Mouse (Mus musculus) midbrain, embryonic 16.5 days (tissue): Measurements from ENCODE around the gene Mroh2a. TPM values are rescaled to one million over a fixed set of nuclear protein-coding genes. Genes with fewer than 3 reads are reported as not detected.

Source experiments
- ATAC-seq: fragments of 200-750 bp; cut with Nextera tagmentation; 2 replicates; pipeline ENCODE4 v1.8.0; 2017; ENCODE audit warnings: moderate TSS enrichment
- H3K27ac ChIP-seq: fragments of 300-500 bp; sonication (generic); 2 replicates; pipeline ENCODE4 v1.5.1; 2014; ENCODE audit warnings: mild to moderate bottlenecking, low read length, mixed read lengths
- H3K27me3 ChIP-seq: fragments of 300-500 bp; sonication (generic); 2 replicates; pipeline ENCODE4 v1.6.1; 2014; ENCODE audit warnings: low read depth, low read length, mixed read lengths; ENCODE audit not compliant: control insufficient read depth, insufficient read depth
- H3K36me3 ChIP-seq: fragments of 300-500 bp; sonication (generic); 2 replicates; pipeline ENCODE4 v1.6.1; 2014; ENCODE audit warnings: mild to moderate bottlenecking, low read length, moderate library complexity, mixed read lengths; ENCODE audit not compliant: control insufficient read depth, insufficient read depth
- H3K4me1 ChIP-seq: fragments of 300-500 bp; sonication (generic); 2 replicates; pipeline ENCODE4 v1.6.1; 2014; ENCODE audit warnings: mild to moderate bottlenecking, low read length, mixed read lengths; ENCODE audit not compliant: control insufficient read depth, insufficient read depth
- H3K4me2 ChIP-seq: fragments of 300-500 bp; sonication (generic); 2 replicates; pipeline ENCODE4 v1.6.1; 2014; ENCODE audit warnings: mild to moderate bottlenecking, low read length, mixed read lengths
- H3K4me3 ChIP-seq: fragments of 300-500 bp; sonication (generic); 2 replicates; pipeline ENCODE4 v1.5.1; 2014; ENCODE audit warnings: low read depth, mild to moderate bottlenecking, low read length, moderate library complexity, mixed read lengths
- H3K9ac ChIP-seq: fragments of 300-500 bp; sonication (generic); 2 replicates; pipeline ENCODE4 v1.6.1; 2014; ENCODE audit warnings: low read depth, low read length, mixed read lengths
- H3K9me3 ChIP-seq: fragments of 300-500 bp; sonication (generic); replicated peaks from 2 replicates; pipeline ENCODE4 v1.6.1; 2014; ENCODE audit warnings: mild to moderate bottlenecking, low read length, mixed read lengths; ENCODE audit not compliant: control insufficient read depth, poor library complexity, severe bottlenecking
- WGBS: fragments of 180-500 bp; shearing (Covaris S2); extraction: QIAGEN DNeasy Blood & Tissue Kit; methylation state at CpG from one replicate; pipeline ENCODE4 v1.1.7; 2014; 5-methylcytosine and 5-hydroxymethylcytosine counted together
- polyA plus RNA-seq: library from polyadenylated mRNA; unstranded; fragments of >200 nt; fragmentation: Nextera tagmentation; extraction: Ambion mirVana; gene quantifications from 2 replicates; pipeline ENCODE4 v1.2.1, GENCODE M21; 2015

Gene Mroh2a
- polyA plus RNA-seq, 1 experiment from 2014 or later = 0.92 TPM

- Histone ChIP-seq H3K36me3 (no peaks in the 10 kb centered on the region), H3K9ac (no peak overlapping the region), H3K4me2 (no peak overlapping the region), H3K4me1 (no peaks in the 10 kb centered on the region), H3K27me3 (no peaks in the 10 kb centered on the region), H3K9me3 (peaks cover 80% of the 10 kb centered on the region), H3K4me3 (no peak overlapping the region), H3K27ac (no peak overlapping the region)
- no peak for ATAC-seq
- WGBS = 74% methylated on average over 8 of the region's 8 CpGs
These were observed 26.3 kb downstream of the Mroh2a start for GRCm38 (mm10) chr1:88253106-88253505.

GRCm38 (mm10) chr1:88253540-88253939 lies 26.8 kb downstream of the Mroh2a start:
- Histone ChIP-seq H3K9me3 (peaks cover 76% of the 10 kb centered on the region), H3K4me1 (no peaks in the 10 kb centered on the region), H3K27ac (no peak overlapping the region), H3K4me2 (no peak overlapping the region), H3K4me3 (no peak overlapping the region), H3K27me3 (no peaks in the 10 kb centered on the region), H3K9ac (no peak overlapping the region), H3K36me3 (no peaks in the 10 kb centered on the region)
- no peak for ATAC-seq
- 73% methylated on average over 6 of the region's 6 CpGs for WGBS

GRCm38 (mm10) chr1:88254793-88255465 lies 28.1 kb downstream of the Mroh2a start:
- no peak overlapping the region for H3K27ac ChIP-seq
- H3K9ac ChIP-seq = no peak overlapping the region
- WGBS = 88% methylated on average over 12 of the region's 12 CpGs
- no peak overlapping the region for H3K4me3 ChIP-seq
- H3K27me3 ChIP-seq = no peaks in the 10 kb centered on the region
- no peak for ATAC-seq
- no peak overlapping the region for H3K4me2 ChIP-seq
- peaks cover 3% of the 10 kb centered on the region for H3K36me3 ChIP-seq
- no peaks in the 10 kb centered on the region for H3K4me1 ChIP-seq
- peaks cover 62% of the 10 kb centered on the region for H3K9me3 ChIP-seq

- peaks cover 57% of the 10 kb centered on the region for H3K9me3 ChIP-seq
- WGBS = 55% methylated on average over 2 of the region's 2 CpGs
- H3K4me1 ChIP-seq = no peaks in the 10 kb centered on the region
- H3K36me3 ChIP-seq = peaks cover 8% of the 10 kb centered on the region
- H3K4me2 ChIP-seq = no peak overlapping the region
- no peaks in the 10 kb centered on the region for H3K27me3 ChIP-seq
- H3K27ac ChIP-seq = no peak overlapping the region
- no peak overlapping the region for H3K9ac ChIP-seq
- H3K4me3 ChIP-seq = no peak overlapping the region
- ATAC-seq = no peak
These were observed 28.7 kb downstream of the Mroh2a start for GRCm38 (mm10) chr1:88255466-88255857.

- Histone ChIP-seq H3K4me3 (no peak overlapping the region), H3K9me3 (peaks cover 50% of the 10 kb centered on the region), H3K36me3 (peaks cover 10% of the 10 kb centered on the region), H3K9ac (no peak overlapping the region), H3K4me1 (no peaks in the 10 kb centered on the region), H3K4me2 (no peak overlapping the region), H3K27me3 (no peaks in the 10 kb centered on the region), H3K27ac (no peak overlapping the region)
- no peak for ATAC-seq
- WGBS = 82% methylated on average over 13 of the region's 13 CpGs
These were observed 29.4 kb downstream of the Mroh2a start for GRCm38 (mm10) chr1:88255989-88256754.

- WGBS = 80% methylated on average over 10 of the region's 10 CpGs
- ATAC-seq = no peak
- Histone ChIP-seq H3K9ac (no peak overlapping the region), H3K27ac (no peak overlapping the region), H3K27me3 (no peaks in the 10 kb centered on the region), H3K9me3 (peaks cover 44% of the 10 kb centered on the region), H3K4me1 (no peaks in the 10 kb centered on the region), H3K4me2 (no peak overlapping the region), H3K4me3 (no peak overlapping the region), H3K36me3 (peaks cover 17% of the 10 kb centered on the region)
These were observed 30.3 kb downstream of the Mroh2a start for GRCm38 (mm10) chr1:88256886-88257663.

GRCm38 (mm10) chr1:88257681-88258080 lies 30.9 kb downstream of the Mroh2a start:
- H3K4me2 ChIP-seq = no peak overlapping the region
- no peak overlapping the region for H3K4me3 ChIP-seq
- H3K27ac ChIP-seq = no peak overlapping the region
- no peak for ATAC-seq
- H3K4me1 ChIP-seq = no peaks in the 10 kb centered on the region
- H3K9ac ChIP-seq = no peak overlapping the region
- 79% methylated on average over 6 of the region's 6 CpGs for WGBS
- peaks cover 23% of the 10 kb centered on the region for H3K36me3 ChIP-seq
- H3K9me3 ChIP-seq = peaks cover 38% of the 10 kb centered on the region
- no peaks in the 10 kb centered on the region for H3K27me3 ChIP-seq

GRCm38 (mm10) chr1:88258361-88258760 lies 31.6 kb downstream of the Mroh2a start:
- Histone ChIP-seq H3K4me2 (no peak overlapping the region), H3K9me3 (peaks cover 34% of the 10 kb centered on the region), H3K9ac (no peak overlapping the region), H3K27ac (no peak overlapping the region), H3K27me3 (no peaks in the 10 kb centered on the region), H3K4me3 (no peak overlapping the region), H3K4me1 (no peaks in the 10 kb centered on the region), H3K36me3 (peaks cover 30% of the 10 kb centered on the region)
- ATAC-seq = no peak
- WGBS = 71% methylated on average over 6 of the region's 6 CpGs
